Mouse (Mus musculus): ENCODE measurements around the gene Fam76b.
A peak's percentile ranks its signal among the peaks of the same experiment; 100 is the strongest.

Fam76b gene

GRCm38 (mm10) chr9:13848481-13849480 lies 21.3 kb downstream of the Fam76b start:
- Histone ChIP-seq H3K4me1 (replicated peaks; ENCODE audit: low read depth, low read length) (0 out of 2 replicates have a peak, but pooled peaks cover 4% of the 10 kb centered on the region), H3K36me3 (ENCODE audit: insufficient read depth, low read length) (peaks cover 28% of the 10 kb centered on the region), H3K4me3 (replicated peaks; ENCODE audit: low read length) (no peak overlapping the region), H3K27me3 (ENCODE audit: insufficient read depth, low read length) (no peaks in the 10 kb centered on the region), H3K9me3 (ENCODE audit: low read length) (no peaks in the 10 kb centered on the region)
- TF ChIP-seq CTCF (conservative IDR thresholded peaks at IDR 0.05; ENCODE audit: low read length), result peak; percentile 66
- TF ChIP-seq NANOG (IDR thresholded peaks at IDR 0.05; ENCODE audit: borderline replicate concordance, low read length), result no peak
- no peak for TF ChIP-seq POU5F1 (IDR thresholded peaks at IDR 0.05; ENCODE audit: borderline replicate concordance, low read length)

GRCm38 (mm10) chr9:13853876-13854275 lies 26.4 kb downstream of the Fam76b start:
- TF ChIP-seq CTCF (conservative IDR thresholded peaks at IDR 0.05; ENCODE audit: low read length) (no peak), NANOG (IDR thresholded peaks at IDR 0.05; ENCODE audit: borderline replicate concordance, low read length) (no peak), POU5F1 (IDR thresholded peaks at IDR 0.05; ENCODE audit: borderline replicate concordance, low read length) (no peak)
- no peaks in the 10 kb centered on the region for H3K9me3 ChIP-seq (ENCODE audit: low read length)
- H3K27me3 ChIP-seq (ENCODE audit: insufficient read depth, low read length), result no peaks in the 10 kb centered on the region
- peaks cover 3% of the 10 kb centered on the region; the same call in 1 of the 2 replicates for H3K36me3 ChIP-seq (ENCODE audit: insufficient read depth, low read length)
- no peaks in the 10 kb centered on the region for H3K4me1 ChIP-seq (replicated peaks; ENCODE audit: low read depth, low read length)
- H3K4me3 ChIP-seq (replicated peaks; ENCODE audit: low read length), result no peak overlapping the region

- Histone ChIP-seq H3K36me3 (ENCODE audit: insufficient read depth, low read length) (no peaks in the 10 kb centered on the region), H3K27me3 (ENCODE audit: insufficient read depth, low read length) (no peaks in the 10 kb centered on the region), H3K4me1 (replicated peaks; ENCODE audit: low read depth, low read length) (no peaks in the 10 kb centered on the region), H3K4me3 (replicated peaks; ENCODE audit: low read length) (no peak overlapping the region), H3K9me3 (ENCODE audit: low read length) (no peaks in the 10 kb centered on the region)
- no peak for TF ChIP-seq POU5F1 (IDR thresholded peaks at IDR 0.05; ENCODE audit: borderline replicate concordance, low read length)
- TF ChIP-seq CTCF (conservative IDR thresholded peaks at IDR 0.05; ENCODE audit: low read length), result no peak
- no peak for TF ChIP-seq NANOG (IDR thresholded peaks at IDR 0.05; ENCODE audit: borderline replicate concordance, low read length)
Observed at GRCm38 (mm10) chr9:13856247-13856646, 28.7 kb downstream of the Fam76b start.

GRCm38 (mm10) chr9:13856777-13857176 lies 29.3 kb downstream of the Fam76b start:
- Histone ChIP-seq H3K9me3 (ENCODE audit: low read length) (no peaks in the 10 kb centered on the region), H3K4me3 (replicated peaks; ENCODE audit: low read length) (no peak overlapping the region), H3K27me3 (ENCODE audit: insufficient read depth, low read length) (no peaks in the 10 kb centered on the region), H3K4me1 (replicated peaks; ENCODE audit: low read depth, low read length) (no peaks in the 10 kb centered on the region), H3K36me3 (ENCODE audit: insufficient read depth, low read length) (no peaks in the 10 kb centered on the region)
- TF ChIP-seq POU5F1 (IDR thresholded peaks at IDR 0.05; ENCODE audit: borderline replicate concordance, low read length), result no peak
- TF ChIP-seq NANOG (IDR thresholded peaks at IDR 0.05; ENCODE audit: borderline replicate concordance, low read length), result no peak
- no peak for TF ChIP-seq CTCF (conservative IDR thresholded peaks at IDR 0.05; ENCODE audit: low read length)

GRCm38 (mm10) chr9:13867646-13868045 lies 40.1 kb downstream of the Fam76b start:
- no peaks in the 10 kb centered on the region for H3K4me1 ChIP-seq (replicated peaks; ENCODE audit: low read depth, low read length)
- TF ChIP-seq CTCF (conservative IDR thresholded peaks at IDR 0.05; ENCODE audit: low read length) (no peak), NANOG (IDR thresholded peaks at IDR 0.05; ENCODE audit: borderline replicate concordance, low read length) (no peak), POU5F1 (IDR thresholded peaks at IDR 0.05; ENCODE audit: borderline replicate concordance, low read length) (no peak)
- no peak overlapping the region for H3K4me3 ChIP-seq (replicated peaks; ENCODE audit: low read length)
- 0 out of 2 replicates have a peak, but pooled peaks cover 2% of the 10 kb centered on the region for H3K27me3 ChIP-seq (ENCODE audit: insufficient read depth, low read length)
- no peaks in the 10 kb centered on the region for H3K9me3 ChIP-seq (ENCODE audit: low read length)
- H3K36me3 ChIP-seq (ENCODE audit: insufficient read depth, low read length), result no peaks in the 10 kb centered on the region

- Histone ChIP-seq H3K9me3 (ENCODE audit: low read length) (no peaks in the 10 kb centered on the region), H3K27me3 (ENCODE audit: insufficient read depth, low read length) (no peaks in the 10 kb centered on the region), H3K4me1 (replicated peaks; ENCODE audit: low read depth, low read length) (no peaks in the 10 kb centered on the region), H3K36me3 (ENCODE audit: insufficient read depth, low read length) (no peaks in the 10 kb centered on the region), H3K4me3 (replicated peaks; ENCODE audit: low read length) (no peak overlapping the region)
- TF ChIP-seq NANOG (IDR thresholded peaks at IDR 0.05; ENCODE audit: borderline replicate concordance, low read length) (no peak), CTCF (conservative IDR thresholded peaks at IDR 0.05; ENCODE audit: low read length) (no peak), POU5F1 (IDR thresholded peaks at IDR 0.05; ENCODE audit: borderline replicate concordance, low read length) (no peak)
Observed at GRCm38 (mm10) chr9:13871631-13872030, 44.1 kb downstream of the Fam76b start.

GRCm38 (mm10) chr9:13874359-13874758 lies 46.8 kb downstream of the Fam76b start:
- no peak for TF ChIP-seq NANOG (IDR thresholded peaks at IDR 0.05; ENCODE audit: borderline replicate concordance, low read length)
- no peak for TF ChIP-seq POU5F1 (IDR thresholded peaks at IDR 0.05; ENCODE audit: borderline replicate concordance, low read length)
- peak; percentile 47 for TF ChIP-seq CTCF (conservative IDR thresholded peaks at IDR 0.05; ENCODE audit: low read length)
- Histone ChIP-seq H3K36me3 (ENCODE audit: insufficient read depth, low read length) (no peaks in the 10 kb centered on the region), H3K4me1 (replicated peaks; ENCODE audit: low read depth, low read length) (no peaks in the 10 kb centered on the region), H3K27me3 (ENCODE audit: insufficient read depth, low read length) (no peaks in the 10 kb centered on the region), H3K9me3 (ENCODE audit: low read length) (no peaks in the 10 kb centered on the region), H3K4me3 (replicated peaks; ENCODE audit: low read length) (no peak overlapping the region)

GRCm38 (mm10) chr9:13875340-13875739 lies 47.8 kb downstream of the Fam76b start:
- H3K36me3 ChIP-seq (ENCODE audit: insufficient read depth, low read length), result no peaks in the 10 kb centered on the region
- H3K27me3 ChIP-seq (ENCODE audit: insufficient read depth, low read length), result no peaks in the 10 kb centered on the region
- no peak overlapping the region for H3K4me3 ChIP-seq (replicated peaks; ENCODE audit: low read length)
- no peaks in the 10 kb centered on the region for H3K4me1 ChIP-seq (replicated peaks; ENCODE audit: low read depth, low read length)
- no peaks in the 10 kb centered on the region for H3K9me3 ChIP-seq (ENCODE audit: low read length)
- TF ChIP-seq NANOG (IDR thresholded peaks at IDR 0.05; ENCODE audit: borderline replicate concordance, low read length), result no peak
- TF ChIP-seq POU5F1 (IDR thresholded peaks at IDR 0.05; ENCODE audit: borderline replicate concordance, low read length), result no peak
- TF ChIP-seq CTCF (conservative IDR thresholded peaks at IDR 0.05; ENCODE audit: low read length), result no peak

Measured in E14TG2a.4 (cell line).